20 mouse cellular contexts compared by ENCODE assay signal in genomic region chr14:94427611-94428186, GRCm38 (mm10).
DNase-seq lines count a peak whose midpoint lies in the region; ATAC-seq and TF ChIP-seq lines count a peak whose summit lies in the region.
"Had no signal": no experiment of that assay in that cellular context is flagged by ENCODE, and none has a peak within 500 bp of the region (broad histone marks: within the 10 kb centered on the region; RNA-seq: fewer than 3 reads in every experiment).

No protein-coding gene starts in this region.

- no peaks in the 10 kb centered on the region for H3K9me3 ChIP-seq in forebrain, embryonic 16.5 days (ENCODE audit: control insufficient read depth, low read length)
- H3K9me3 ChIP-seq in forebrain, embryonic 12.5 days, result no peaks in the 10 kb centered on the region
- H3K9me3 ChIP-seq in midbrain, embryonic 12.5 days, result no peaks in the 10 kb centered on the region
- H3K9me3 ChIP-seq in midbrain, postnatal 0 days (ENCODE audit: low read length), result no peaks in the 10 kb centered on the region
- no peaks in the 10 kb centered on the region for H3K9me3 ChIP-seq in midbrain, embryonic 16.5 days (replicated peaks; ENCODE audit: control insufficient read depth, low read length, poor library complexity, severe bottlenecking)
- H3K9me3 ChIP-seq: embryonic facial prominence, embryonic 13.5 days; heart, embryonic 15.5 days had no signal

- H3K27ac ChIP-seq in forebrain, embryonic 16.5 days (ENCODE audit: low read length), result no peak overlapping the region
- no peak overlapping the region for H3K27ac ChIP-seq in forebrain, embryonic 12.5 days
- no peak overlapping the region for H3K27ac ChIP-seq in midbrain, embryonic 12.5 days (replicated peaks)
- no peak overlapping the region for H3K27ac ChIP-seq in midbrain, postnatal 0 days (ENCODE audit: low read depth, low read length)
- H3K27ac ChIP-seq in midbrain, embryonic 16.5 days (ENCODE audit: low read length), result no peak overlapping the region; the same call in 1 of the 2 replicates
- H3K27ac ChIP-seq: embryonic facial prominence, embryonic 13.5 days; heart, adult 2 months; heart, embryonic 15.5 days had no signal

- H3K36me3 ChIP-seq in forebrain, embryonic 16.5 days (ENCODE audit: control insufficient read depth, insufficient read depth), result no peaks in the 10 kb centered on the region
- H3K36me3 ChIP-seq in forebrain, embryonic 12.5 days (replicated peaks), result no peaks in the 10 kb centered on the region
- H3K36me3 ChIP-seq in midbrain, embryonic 12.5 days, result no peaks in the 10 kb centered on the region
- H3K36me3 ChIP-seq in midbrain, postnatal 0 days (ENCODE audit: insufficient read depth, low read length), result no peaks in the 10 kb centered on the region
- no peaks in the 10 kb centered on the region for H3K36me3 ChIP-seq in midbrain, embryonic 16.5 days (ENCODE audit: control insufficient read depth, insufficient read depth, low read length)
- H3K36me3 ChIP-seq: embryonic facial prominence, embryonic 13.5 days; heart, embryonic 15.5 days had no signal

- no peaks in the 10 kb centered on the region for H3K4me1 ChIP-seq in forebrain, embryonic 16.5 days (replicated peaks; ENCODE audit: control insufficient read depth, insufficient read depth, low read length)
- no peaks in the 10 kb centered on the region for H3K4me1 ChIP-seq in forebrain, embryonic 12.5 days
- peaks cover 6% of the 10 kb centered on the region; the same call in 1 of the 2 replicates for H3K4me1 ChIP-seq in midbrain, embryonic 12.5 days
- no peaks in the 10 kb centered on the region for H3K4me1 ChIP-seq in midbrain, postnatal 0 days (ENCODE audit: insufficient read depth, low read length)
- H3K4me1 ChIP-seq in midbrain, embryonic 16.5 days (ENCODE audit: control insufficient read depth, insufficient read depth, low read length), result peaks cover 3% of the 10 kb centered on the region
- H3K4me1 ChIP-seq: embryonic facial prominence, embryonic 13.5 days; heart, embryonic 15.5 days had no signal

- 17% methylated on average over 1 of the region's 1 CpGs for WGBS in forebrain, embryonic 16.5 days
- 23% methylated on average over 1 of the region's 1 CpGs for WGBS in forebrain, embryonic 12.5 days
- WGBS in midbrain, embryonic 12.5 days, result 16% methylated on average over 1 of the region's 1 CpGs
- WGBS in midbrain, postnatal 0 days, result 27% methylated on average over 1 of the region's 1 CpGs
- WGBS in midbrain, embryonic 16.5 days, result 3% methylated on average over 1 of the region's 1 CpGs

- intact Hi-C loops in left cerebral cortex, postnatal 4 days (cut with DNase I), result no loop called here

- no peak overlapping the region for H3K4me3 ChIP-seq in forebrain, embryonic 16.5 days (replicated peaks; ENCODE audit: low read length)
- no peak overlapping the region for H3K4me3 ChIP-seq in forebrain, embryonic 12.5 days (replicated peaks)
- H3K4me3 ChIP-seq in midbrain, embryonic 12.5 days, result no peak overlapping the region
- no peak overlapping the region for H3K4me3 ChIP-seq in midbrain, postnatal 0 days (ENCODE audit: low read depth, low read length)
- H3K4me3 ChIP-seq in midbrain, embryonic 16.5 days (ENCODE audit: low read depth, low read length), result no peak overlapping the region
- H3K4me3 ChIP-seq: embryonic facial prominence, embryonic 13.5 days; heart, adult 2 months; heart, embryonic 15.5 days had no signal

- peak; percentile 32 for DNase-seq in embryo, embryonic 11 days
- DNase-seq in embryo, embryonic 10 days (ENCODE audit: low spot score), result no peak
- no peak for DNase-seq in midbrain, postnatal 0 days (ENCODE audit: low spot score)
- DNase-seq in left cerebral cortex, postnatal 4 days, result no peak
- DNase-seq: adrenal gland, postnatal 10 days; cerebellum, adult 18-20 months; cerebellum, adult 9-11 months; cerebellum, postnatal 36 days; gastrocnemius, postnatal 14 days; heart, adult 2 months; heart, postnatal 14 days; kidney, adult 11 months had no signal

- H3K27me3 ChIP-seq in forebrain, embryonic 16.5 days (replicated peaks; ENCODE audit: control insufficient read depth, insufficient read depth, low read length), result no peaks in the 10 kb centered on the region
- H3K27me3 ChIP-seq in forebrain, embryonic 12.5 days, result no peaks in the 10 kb centered on the region
- H3K27me3 ChIP-seq in midbrain, embryonic 12.5 days, result no peaks in the 10 kb centered on the region
- no peaks in the 10 kb centered on the region for H3K27me3 ChIP-seq in midbrain, postnatal 0 days (ENCODE audit: insufficient read depth, low read length)
- no peaks in the 10 kb centered on the region for H3K27me3 ChIP-seq in midbrain, embryonic 16.5 days (ENCODE audit: control insufficient read depth, insufficient read depth, low read depth, low read length)
- H3K27me3 ChIP-seq: embryonic facial prominence, embryonic 13.5 days; heart, embryonic 15.5 days had no signal

- no peak overlapping the region for H3K4me2 ChIP-seq in forebrain, embryonic 16.5 days (ENCODE audit: low read length)
- no peak overlapping the region for H3K4me2 ChIP-seq in forebrain, embryonic 12.5 days
- H3K4me2 ChIP-seq in midbrain, embryonic 12.5 days (replicated peaks), result no peak overlapping the region
- H3K4me2 ChIP-seq in midbrain, postnatal 0 days (ENCODE audit: low read depth, low read length, poor library complexity, severe bottlenecking), result no peak overlapping the region
- H3K4me2 ChIP-seq in midbrain, embryonic 16.5 days (ENCODE audit: low read length), result no peak overlapping the region
- H3K4me2 ChIP-seq: embryonic facial prominence, embryonic 13.5 days; heart, embryonic 11.5 days; heart, embryonic 15.5 days had no signal

- ATAC-seq in forebrain, embryonic 16.5 days, result 0 out of 2 replicates have a peak, but pooled peaks have one; percentile 38
- ATAC-seq in forebrain, embryonic 12.5 days (ENCODE audit: low FRiP score), result no peak
- peak; percentile 47; the same call in 1 of the 2 replicates for ATAC-seq in midbrain, embryonic 12.5 days (ENCODE audit: low FRiP score, low read depth)
- no peak for ATAC-seq in midbrain, postnatal 0 days (ENCODE audit: low FRiP score)
- peak; percentile 45; the same call in 1 of the 2 replicates for ATAC-seq in midbrain, embryonic 16.5 days
- ATAC-seq: hindbrain, embryonic 16.5 days had no signal

- no peak overlapping the region for H3K9ac ChIP-seq in forebrain, embryonic 16.5 days (replicated peaks; ENCODE audit: low read depth, low read length)
- no peak overlapping the region for H3K9ac ChIP-seq in forebrain, embryonic 12.5 days
- no peak overlapping the region for H3K9ac ChIP-seq in midbrain, embryonic 12.5 days (replicated peaks)
- H3K9ac ChIP-seq in midbrain, postnatal 0 days (replicated peaks; ENCODE audit: low read length, poor library complexity, severe bottlenecking), result no peak overlapping the region
- no peak overlapping the region for H3K9ac ChIP-seq in midbrain, embryonic 16.5 days (ENCODE audit: low read depth, low read length)
- H3K9ac ChIP-seq: embryonic facial prominence, embryonic 13.5 days; heart, embryonic 15.5 days had no signal

- no peak for TF ChIP-seq CTCF in midbrain, postnatal 0 days (IDR thresholded peaks at IDR 0.05)

Comparison
In these comparisons a context has a peak if more than half of its experiments do, and no peak if none do; other contexts are left out.
1. ATAC-seq: peak in forebrain, embryonic 16.5 days (single experiment), midbrain, embryonic 12.5 days (single experiment) and midbrain, embryonic 16.5 days (single experiment); none in forebrain, embryonic 12.5 days (single experiment) and midbrain, postnatal 0 days (single experiment).